Mouse (Mus musculus): ENCODE measurements around the gene Nrp2. TPM values are rescaled to one million over a fixed set of nuclear protein-coding genes. Genes with fewer than 3 reads are reported as not detected.

Nrp2 gene
- 7.0 and 11.7 TPM in 2 replicates for polyA plus RNA-seq (2012; rRNA removed)

DNA sequence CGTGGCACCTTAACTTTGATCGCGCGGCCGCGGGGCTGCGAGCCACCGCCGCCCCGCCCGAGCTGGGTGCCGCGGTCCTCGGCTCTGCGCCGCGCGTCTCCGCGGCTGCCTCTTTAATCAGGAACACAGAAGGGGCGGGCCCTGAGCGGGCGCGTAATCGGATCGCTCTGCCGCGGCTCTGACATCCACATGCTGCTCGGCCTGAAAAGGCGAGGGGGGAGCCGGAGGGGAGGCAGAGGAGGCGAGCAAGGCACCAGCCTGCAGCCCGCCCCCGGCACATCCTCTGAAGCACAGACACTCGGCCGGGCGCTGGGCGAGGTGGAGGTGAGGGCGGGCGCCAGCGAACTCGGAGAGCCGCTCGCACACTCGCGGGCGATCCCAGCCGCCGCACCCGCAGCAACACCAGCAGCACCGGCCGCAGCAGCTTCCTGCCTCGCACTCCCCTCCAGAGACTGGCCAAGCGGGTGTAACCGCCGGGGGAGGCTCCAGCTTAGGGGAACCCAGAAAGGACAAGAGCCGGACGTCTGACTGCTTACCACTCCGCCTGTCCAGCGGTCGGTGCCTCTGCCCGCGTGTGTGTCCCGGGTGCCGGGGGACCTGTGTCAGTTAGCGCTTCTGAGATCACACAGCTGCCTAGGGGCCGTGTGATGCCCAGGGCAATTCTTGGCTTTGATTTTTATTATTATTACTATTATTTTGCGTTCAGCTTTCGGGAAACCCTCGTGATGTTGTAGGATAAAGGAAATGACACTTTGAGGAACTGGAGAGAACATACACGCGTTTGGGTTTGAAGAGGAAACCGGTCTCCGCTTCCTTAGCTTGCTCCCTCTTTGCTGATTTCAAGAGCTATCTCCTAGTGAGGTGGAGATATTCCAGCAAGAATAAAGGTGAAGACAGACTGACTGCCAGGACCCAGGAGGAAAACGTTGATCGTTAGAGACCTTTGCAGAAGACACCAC is at the start of gene Nrp2:
Gene Nrp2 (plus strand): TSS at position 128 of the 959 bp plus-strand sequence.
- WGBS: under 1% methylated on average over 72 of the region's 76 CpGs

DNA sequence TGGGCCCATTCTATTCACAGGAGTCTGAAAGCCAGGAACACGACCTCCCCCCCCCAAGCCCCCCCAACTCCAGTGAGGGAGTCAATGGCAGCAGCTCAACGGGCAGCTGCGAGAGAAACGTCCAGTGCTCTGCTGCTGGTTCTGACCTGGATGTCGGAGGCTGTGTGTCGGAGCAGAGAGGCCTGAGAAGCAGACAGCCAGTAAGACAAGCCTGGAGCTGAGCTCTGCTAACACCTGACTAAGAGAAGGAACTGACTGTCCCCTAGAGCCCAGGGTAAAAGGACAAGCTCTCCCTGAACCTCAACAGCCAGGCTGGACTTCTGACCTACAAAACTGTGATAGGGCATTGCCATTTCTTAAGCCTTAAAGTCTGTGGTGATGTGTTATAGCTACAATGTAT is 48.6 kb upstream of the Nrp2 start:
- no peak for DNase-seq (ENCODE audit: low read depth, low spot score)
- WGBS: 75% methylated on average over 6 of the region's 6 CpGs

More for the DNA sequence above, at the start of gene Nrp2:
- DNase-seq (ENCODE audit: low read depth, low spot score): no peak

DNA sequence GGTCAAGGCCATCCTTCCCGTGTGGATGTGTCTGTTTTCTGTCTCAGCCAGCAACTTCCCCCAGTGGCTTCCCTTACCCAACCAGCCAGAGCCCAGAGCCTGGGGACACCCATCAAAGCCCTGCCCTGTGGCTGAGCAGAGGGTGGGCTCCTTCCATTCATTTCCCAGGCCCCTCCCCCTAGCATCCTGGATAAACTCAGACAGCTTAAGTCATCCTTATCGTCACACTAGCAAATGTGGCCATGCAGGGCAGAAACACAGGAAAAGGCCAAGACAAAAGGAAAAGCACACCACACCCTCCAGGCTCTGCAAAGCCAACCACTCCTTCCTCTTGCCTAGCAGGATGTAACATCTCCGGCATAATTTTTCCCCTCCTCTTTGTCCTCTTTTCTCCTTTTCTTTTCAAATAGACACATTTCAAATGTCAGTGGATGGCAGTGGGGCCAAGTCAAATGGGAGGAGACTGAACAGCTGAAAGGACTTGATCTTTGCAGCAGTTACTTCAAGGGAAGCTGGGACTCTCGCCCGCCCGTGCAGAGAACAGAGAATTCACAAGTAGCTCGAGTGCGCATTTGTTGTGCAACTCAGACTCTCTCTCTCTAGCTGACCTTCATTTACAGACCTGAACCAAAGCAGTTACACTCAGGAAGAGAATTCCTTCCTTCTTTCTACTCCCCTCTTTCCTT is 38.0 kb upstream of the Nrp2 start:
- no peak for DNase-seq (ENCODE audit: low read depth, low spot score)
- 63% methylated on average over 8 of the region's 8 CpGs for WGBS

DNA sequence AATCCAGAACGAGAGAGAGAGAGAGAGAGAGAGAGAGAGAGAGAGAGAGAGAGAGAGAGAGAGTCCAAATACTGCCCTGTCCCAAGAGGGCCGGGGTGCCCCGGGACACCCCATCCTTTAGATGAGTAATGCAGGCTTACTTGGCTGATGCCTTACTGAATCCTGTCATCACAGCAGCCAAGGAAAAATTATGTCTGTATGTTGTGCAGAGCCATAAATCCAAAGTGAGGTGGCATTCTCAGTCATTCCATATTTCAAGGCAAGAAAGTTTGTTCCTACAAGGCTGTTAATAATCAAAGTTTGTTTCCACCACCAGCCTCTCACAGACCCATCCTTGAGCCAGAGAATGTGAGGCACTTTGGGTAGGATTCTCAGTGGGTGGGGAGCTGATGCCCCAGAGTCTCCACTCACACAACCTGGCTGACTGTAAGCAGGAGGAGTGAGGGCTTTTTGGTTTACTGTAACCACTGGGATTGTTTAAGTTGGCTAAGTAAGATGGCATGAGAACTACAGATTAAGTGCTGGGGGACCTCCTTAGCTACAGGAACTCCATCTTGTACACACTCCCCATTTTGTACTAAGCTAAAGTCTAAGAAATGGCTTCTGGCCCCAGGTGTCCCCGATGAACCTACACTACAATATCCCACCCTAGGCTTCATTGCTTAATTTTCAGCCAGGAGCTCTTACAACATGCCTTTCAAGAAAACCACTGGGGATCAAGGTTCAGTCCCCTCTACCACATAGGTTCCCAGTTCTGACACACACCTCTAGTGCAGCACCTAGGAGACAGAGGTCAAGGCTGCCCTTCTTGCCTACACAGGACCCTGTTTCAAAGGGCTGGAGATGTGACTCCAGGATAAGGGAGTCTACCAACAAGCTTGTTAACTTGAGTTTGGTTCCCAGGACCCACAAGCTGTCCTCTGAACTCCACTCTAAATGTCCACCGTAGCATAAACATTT is 37.0 kb upstream of the Nrp2 start:
- WGBS: 72% methylated on average over 5 of the region's 5 CpGs
- no peak for DNase-seq (ENCODE audit: low read depth, low spot score)

DNA sequence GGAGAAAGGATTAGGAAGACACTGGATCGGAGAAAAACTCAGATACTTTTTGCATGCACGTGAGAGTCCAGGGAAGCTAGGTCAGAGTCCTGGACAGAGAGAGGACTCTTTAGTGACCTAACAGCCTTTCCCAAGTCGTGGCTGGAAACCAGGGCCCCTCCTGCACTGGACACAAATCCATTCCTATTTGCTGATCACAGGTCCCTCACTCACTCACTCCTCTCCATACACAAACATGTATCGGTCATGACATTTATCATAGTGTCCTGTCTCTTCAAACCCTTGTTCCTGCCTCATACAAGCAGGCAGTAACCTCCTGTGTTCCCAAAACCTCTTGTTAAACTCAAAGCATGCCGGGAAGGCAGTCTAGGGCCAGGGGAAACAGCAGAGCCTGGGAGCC is 36.3 kb upstream of the Nrp2 start:
- DNase-seq (ENCODE audit: low read depth, low spot score): no peak
- WGBS: 88% methylated on average over 5 of the region's 5 CpGs

DNA sequence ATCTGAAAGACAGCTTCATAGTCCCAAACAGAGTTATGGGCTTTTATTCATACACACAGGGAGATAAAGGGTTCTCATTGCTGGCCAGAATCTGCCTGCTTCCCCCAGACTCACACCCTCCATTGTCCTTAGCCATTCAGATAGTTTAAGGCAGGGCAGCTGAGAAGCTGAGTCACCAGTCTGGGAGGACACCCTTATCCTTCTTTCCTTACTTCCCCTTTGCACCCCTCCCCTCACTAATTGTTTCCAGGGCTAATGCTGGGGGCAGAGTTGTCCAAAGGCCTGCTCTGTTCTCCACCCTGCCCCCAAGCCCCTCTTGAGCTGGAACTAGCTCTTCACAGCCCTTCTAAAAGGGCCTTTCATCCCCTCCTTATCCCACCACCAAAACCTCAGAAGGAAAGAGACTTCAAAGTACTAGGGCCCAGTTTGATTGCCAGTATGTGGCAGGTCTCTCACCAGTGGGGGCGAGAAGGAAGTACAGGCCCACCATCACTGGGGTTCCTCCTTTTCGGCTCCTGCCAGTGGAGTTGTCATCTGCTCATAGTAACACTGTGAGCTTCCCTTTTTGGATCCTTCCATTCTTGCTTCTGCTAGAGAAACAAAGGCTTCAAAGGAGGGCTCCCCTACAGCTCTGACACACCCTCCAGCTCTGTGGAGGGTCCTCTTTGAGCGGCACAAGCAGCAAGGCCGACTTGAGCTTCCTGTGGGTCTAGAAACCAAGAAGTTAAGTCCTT is 24.3 kb upstream of the Nrp2 start:
- WGBS: 77% methylated on average over 4 of the region's 4 CpGs
- no peak for DNase-seq (ENCODE audit: low read depth, low spot score)

DNA sequence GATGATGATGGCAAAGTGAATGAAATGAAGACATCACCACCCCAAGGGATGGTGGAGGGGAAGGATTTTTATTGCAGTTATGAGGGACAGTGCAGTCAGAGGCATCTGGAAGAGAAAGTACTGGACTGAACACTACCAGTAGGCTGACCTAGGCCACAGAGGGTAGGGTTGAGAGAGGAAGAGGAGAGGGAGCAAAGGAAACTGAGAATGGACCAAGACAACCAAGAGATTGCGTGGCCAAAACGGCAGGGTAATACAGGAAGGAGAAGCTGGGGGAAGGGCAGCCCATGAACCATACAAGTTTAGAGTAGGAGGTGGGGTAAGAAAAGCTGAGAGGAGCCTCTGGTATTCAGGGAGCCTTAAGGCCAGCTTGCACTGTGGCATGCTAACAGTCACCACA is 23.6 kb upstream of the Nrp2 start:
- WGBS: 86% methylated on average over 2 of the region's 2 CpGs
- DNase-seq (ENCODE audit: low read depth, low spot score): no peak

DNA sequence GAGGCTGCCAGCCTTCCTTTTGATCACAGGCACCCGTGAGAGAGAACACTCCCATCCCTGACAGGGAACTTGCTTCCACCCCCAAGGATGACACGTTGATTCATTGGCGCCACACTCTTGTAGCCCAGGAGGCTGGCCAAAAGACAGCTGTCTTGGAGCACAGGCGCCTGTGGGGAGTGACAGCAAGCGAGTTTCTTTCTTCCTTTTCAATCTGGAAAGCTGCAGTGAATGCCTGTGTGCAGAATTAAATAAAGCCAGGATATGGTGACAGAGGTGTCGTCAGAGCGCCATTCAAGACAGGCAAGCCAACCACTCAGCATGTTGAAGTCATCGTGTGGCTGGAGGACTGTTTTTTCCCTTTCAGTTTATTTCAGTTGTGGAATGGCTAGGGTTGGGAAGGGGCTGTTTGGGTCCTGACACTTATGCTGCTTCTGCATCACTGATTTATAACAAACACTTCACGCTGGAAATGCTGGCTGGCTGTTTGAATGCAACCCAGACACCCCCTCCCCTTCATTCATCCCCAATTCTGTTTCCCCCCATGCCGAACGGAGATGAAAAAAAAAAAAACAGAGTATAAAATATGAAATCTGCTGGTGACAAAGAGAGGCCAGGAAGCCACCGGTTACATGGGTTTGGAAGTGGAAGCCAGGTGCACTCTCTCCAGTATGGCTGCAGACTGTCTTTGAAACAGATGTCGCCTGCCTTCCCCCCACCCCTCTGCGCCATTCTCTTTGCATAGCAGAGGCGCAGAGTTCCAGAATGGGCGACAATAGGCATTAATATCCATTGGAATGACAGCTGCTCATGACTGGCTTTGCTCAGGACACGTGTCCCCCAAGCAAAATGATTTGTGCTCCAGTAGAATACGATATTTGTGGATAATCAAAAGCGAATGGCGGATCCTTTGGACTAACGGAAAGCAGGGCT is 20.4 kb upstream of the Nrp2 start:
- 75% methylated on average over 21 of the region's 21 CpGs for WGBS
- DNase-seq (ENCODE audit: low read depth, low spot score): no peak

DNA sequence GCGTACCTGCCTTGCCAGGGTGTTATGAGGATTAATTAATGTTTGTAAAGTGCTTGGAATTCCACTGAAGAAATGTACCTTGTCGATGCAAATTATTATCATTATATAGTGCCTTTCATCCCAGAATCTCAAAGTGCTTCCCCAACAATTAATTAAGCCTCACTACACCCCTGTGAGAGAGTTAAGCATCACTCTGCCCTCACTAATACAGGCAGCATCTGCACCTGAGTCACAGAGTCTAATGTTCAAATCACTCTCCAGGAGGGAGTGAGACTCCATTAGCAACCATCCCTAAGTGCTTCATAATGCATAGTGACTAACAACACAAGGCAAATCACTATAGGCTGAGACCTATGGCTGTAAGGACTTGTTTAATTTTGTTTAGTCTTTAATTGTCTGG is 19.6 kb upstream of the Nrp2 start:
- DNase-seq (ENCODE audit: low read depth, low spot score): no peak
- WGBS: 84% methylated on average over 2 of the region's 2 CpGs

DNA sequence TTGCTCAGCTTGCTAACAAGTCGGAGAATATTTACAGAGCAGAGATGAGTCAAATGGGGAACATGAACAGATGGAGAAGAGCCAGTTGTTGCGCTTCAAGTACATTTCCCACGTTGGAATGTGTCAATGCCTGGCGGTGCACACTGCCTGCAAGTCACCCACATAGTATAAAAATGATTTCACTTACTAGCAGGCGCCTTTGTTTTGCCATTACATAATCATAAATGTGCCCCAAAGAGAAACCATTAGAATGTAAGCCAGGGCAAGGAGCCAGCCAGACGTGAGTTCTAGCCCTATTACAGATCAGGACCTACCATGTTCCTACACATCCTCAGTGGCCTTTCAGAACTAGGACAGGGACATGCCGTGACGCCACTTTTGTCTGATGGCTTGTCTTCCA is 15.6 kb upstream of the Nrp2 start:
- WGBS: 66% methylated on average over 8 of the region's 8 CpGs
- no peak for DNase-seq (ENCODE audit: low read depth, low spot score)

DNA sequence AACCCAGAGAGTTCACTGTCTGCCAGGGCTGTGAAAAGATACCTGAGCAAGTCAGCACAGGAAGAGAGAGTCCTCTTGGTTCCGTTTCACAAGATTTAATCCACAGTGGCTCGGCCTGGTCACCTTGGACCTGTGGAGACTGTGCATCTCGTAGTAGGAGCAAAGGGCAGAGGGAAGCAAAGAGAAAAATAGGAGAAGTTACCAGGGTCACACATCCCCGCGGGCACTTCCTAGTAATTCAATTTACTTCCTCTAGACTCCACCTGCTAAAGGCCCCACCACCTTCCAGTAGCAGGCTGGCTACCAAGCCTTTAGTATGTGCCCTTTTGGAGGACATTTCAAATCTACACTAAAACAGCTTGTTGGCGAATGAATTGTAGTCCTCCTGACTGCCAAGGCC is 11.9 kb upstream of the Nrp2 start:
- no peak for DNase-seq (ENCODE audit: low read depth, low spot score)
- 76% methylated on average over 6 of the region's 6 CpGs for WGBS

DNA sequence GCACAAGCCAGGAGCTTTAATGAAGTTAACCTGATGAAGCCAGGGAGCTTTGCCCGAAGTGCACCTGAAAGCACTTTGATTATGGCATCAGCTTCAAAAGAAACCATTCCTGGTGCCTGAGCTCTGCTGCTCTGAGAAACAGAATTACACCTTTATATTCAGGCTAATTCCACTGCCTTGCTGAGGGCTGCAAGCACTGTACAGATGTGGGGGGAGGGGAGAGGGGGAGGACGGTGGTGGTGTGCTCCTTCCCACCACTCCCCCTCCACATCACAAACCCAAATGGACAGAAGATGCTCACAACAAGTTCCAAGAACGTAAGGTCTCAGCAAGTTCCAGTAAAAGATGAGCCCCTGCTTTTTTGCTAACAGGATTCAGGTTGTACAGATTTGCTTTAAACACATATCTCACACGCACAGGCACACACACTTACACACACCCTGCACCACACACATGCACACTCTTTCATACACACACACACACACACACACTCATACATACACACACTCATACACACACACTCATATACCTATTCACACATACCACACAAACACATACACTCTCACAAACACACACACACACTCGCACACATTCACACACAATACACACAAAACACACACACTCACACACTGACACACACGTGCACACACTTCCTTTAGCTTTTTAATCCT is 6.6 kb upstream of the Nrp2 start:
- 35% methylated on average over 6 of the region's 6 CpGs for WGBS
- DNase-seq (ENCODE audit: low read depth, low spot score): no peak

DNA sequence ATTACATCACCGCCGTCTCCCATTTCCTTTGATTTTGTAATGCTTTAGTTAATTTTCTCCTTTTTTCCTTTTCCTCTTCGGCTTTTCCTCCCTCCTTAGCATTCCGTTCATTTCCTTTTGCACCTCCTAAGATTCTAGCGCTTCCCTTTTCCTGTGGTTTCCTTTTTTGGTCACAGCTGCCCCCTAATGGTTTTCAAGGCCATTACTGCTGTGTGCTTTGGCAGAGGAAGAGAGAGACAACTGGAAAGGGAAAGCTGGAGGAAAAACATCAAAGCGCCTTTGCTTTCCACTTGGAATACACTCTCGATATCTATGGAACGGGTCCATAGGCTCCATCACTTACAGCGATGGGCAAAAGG is 6.1 kb upstream of the Nrp2 start:
- 3% methylated on average over 9 of the region's 9 CpGs for WGBS
- DNase-seq (ENCODE audit: low read depth, low spot score): no peak

DNA sequence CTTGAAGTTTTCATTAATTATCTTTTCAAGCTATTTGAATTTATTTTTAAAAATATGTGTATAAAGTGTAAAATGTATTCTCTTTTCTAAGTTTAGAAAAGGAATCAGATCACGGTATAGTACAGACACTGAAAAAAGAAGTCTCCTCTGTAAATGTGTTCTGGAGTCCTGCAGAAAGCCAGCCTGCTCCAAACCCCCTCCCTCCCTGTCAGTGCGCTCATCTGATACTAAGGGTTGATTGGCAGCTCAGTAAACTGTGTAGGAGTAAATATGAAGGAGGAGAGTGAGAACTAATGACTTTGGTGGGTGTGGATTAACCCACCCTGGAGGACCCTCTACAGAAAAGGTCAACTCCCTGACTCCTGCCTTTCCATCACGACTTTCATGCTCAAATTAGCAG is 5.7 kb upstream of the Nrp2 start:
- no peak for DNase-seq (ENCODE audit: low read depth, low spot score)
- 48% methylated on average over 3 of the region's 3 CpGs for WGBS

DNA sequence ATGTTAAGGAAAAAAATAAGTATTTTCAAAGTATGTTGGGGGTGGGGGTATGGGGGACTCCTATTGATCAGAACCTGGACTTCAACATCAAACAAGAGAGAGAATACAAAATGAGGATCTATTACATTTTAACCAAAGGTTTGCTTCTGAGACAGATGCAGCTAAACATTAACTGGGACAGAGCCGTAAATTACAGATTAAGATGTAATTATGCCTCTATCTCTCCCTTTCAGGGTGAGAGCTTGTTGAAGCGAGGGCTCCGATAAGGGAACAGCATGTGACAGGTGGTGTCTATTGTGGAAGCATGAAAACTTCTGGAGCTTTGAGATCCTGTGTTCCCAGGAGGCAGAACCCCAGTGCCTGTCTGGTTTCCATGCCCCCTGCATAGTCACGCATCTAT is 3.3 kb upstream of the Nrp2 start:
- no peak for DNase-seq (ENCODE audit: low read depth, low spot score)
- WGBS: 34% methylated on average over 4 of the region's 4 CpGs

DNA sequence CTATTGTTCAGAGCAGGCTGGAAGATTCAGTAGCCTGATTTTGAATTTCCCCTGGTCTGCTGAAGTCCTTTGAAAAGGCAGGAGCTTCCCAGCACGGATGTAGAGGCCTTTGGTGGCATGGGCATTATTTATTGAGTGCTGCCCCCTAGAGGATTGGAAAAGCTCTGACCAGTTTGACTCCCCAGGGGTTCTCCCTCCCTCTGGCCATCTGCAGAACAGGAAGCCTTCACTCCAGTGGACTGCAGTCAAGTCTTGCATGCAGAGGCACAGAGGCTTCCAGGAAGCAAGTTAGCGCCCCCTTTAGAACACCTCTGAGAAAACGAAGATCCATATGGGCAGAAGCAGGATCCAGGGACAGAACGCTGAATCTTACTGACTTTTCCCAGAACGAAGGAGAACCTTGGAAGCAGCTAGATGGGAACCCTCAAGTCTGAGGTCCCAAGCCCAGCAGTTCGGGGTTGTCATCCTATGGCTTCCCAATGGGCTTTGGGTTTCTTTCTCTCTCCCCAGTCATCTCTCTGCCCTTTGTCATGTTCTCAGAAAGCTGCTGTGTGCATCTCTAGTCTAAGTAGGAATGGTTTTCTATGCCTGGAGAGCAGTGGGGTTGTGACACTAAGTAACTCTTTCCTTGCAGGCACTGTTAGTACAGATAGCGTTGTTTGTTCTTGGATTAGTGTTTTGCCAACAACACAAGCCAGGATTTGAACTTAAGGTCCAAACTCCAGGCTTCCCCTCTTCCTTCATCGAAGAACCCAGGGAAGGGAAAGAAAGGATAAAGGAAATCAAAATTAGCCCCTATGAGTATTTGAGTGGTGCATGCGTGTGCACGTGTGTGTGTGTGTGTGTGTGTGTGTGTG is 1.8 kb upstream of the Nrp2 start:
- DNase-seq (ENCODE audit: low read depth, low spot score): peak; percentile 87
- WGBS: 21% methylated on average over 10 of the region's 10 CpGs

DNA sequence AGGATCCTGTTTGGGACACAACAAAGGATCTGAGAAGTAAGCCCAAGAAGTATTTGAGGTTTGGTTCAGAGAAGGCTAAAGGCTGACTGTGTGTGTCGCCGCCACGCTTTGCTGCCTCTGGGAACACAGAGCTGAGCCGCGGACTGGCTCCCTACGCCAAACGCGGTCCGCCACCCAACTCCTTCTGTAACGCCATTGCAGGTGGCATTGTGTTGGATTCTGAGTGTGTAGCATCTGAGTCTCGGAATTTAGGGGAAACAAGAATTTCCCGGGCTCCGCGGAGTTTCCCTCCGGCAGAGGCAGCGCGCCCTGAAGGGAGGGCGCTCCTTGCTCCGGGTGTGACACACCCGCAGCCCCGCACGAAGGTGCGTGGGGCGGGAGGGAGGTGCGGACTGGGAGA is 342 bp upstream of the Nrp2 start:
- DNase-seq (ENCODE audit: low read depth, low spot score): no peak
- under 1% methylated on average over 25 of the region's 25 CpGs for WGBS

Data from large intestine, adult 2 months (tissue).